Mouse (Mus musculus) adrenal gland (tissue): ENCODE measurements around the gene Ptprg.
"Not testable (repeated sequence)": the region's sequence is repeated elsewhere in the genome, so short reads cannot be mapped to it uniquely, and the experiment has no call there.

Experiments used
- intact Hi-C: fragments of 180-260 bp; cut with DNase I; formaldehyde crosslinking; loops from one replicate; pipeline ENCODE4 v1.15.1; 2025

Gene Ptprg

DNA sequence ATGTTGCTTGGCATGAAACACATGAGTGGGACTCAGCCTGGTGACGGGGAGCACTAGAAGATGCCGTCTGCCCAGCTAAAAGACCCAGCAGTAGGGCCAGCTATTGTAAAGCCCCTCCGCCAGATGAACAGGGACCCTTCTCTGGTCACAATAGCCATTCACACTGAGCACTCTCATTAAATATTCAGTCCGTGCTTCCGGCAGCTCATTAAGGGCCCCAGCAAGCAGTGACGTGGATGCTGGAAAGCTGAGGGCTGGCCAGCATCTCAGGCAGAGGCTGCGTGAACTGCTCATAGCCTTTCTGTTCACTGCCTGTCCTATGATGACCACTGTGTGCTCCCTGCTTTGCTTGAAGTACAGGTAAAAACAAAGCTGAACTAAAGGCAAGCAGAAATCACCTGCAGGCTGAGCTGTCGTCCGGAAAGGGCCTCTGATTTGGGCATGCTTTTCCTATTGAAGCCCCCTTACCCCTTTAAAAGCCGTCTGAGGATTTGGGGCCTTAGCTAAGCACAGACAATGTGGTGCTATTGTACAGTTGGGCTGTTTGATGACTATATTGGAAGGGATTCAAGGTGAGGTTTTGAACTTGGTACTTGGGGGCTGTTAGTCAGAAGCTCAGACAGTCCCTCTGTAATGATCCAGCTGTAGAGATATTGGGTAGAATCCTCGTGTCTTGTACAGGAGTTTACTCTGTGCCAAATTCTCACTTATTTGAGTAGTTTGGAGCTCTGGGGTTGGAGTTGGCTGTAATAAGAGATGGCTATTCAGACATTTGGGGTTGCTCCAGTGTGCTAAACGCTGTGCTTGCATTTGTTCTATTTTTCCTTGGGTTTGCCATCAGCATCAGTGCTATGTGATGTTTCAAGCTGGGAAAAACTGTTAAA is 636.6 kb downstream of the Ptprg start:
- intact Hi-C loops, result no loop called here

DNA sequence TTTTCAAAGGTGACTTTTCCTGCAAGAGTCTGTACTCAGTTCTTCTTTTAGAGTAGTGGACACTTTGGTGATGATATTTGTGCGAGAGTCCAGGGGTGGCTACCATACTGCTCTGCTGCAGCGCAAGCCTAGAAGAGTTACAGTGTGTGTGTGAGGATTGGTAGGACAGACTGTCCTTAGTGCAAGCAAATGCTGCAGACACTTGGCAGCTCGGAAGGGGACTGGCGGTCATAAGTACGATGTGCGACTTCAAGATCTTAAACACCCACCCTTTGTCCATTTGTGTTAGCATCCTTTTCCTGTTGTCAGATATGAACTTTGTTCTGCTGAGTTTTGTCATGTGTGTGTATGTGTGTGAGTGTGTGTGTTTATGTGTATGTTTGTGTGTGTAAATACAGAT is 637.7 kb downstream of the Ptprg start:
- intact Hi-C loops, result no loop called here

DNA sequence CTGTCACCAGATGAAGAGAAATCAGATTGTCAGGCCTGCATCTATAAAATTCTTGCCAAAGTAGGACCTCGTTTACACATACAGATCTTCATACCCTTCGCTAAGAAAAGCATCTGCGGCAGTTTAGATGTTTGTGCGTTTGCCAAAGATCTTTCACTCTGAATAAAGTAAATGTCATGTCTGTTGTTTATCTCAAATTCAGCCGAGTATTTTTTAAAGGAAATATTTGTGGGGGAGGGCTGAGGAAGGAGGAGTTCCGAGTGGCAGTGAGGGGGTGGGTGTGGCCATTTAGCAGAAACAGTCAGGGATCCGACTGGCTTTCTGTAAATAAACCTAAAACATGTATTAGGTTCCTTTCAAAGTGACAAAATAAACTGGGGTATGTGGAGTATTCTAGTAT is 645.4 kb downstream of the Ptprg start:
- intact Hi-C loops, result no loop called here

DNA sequence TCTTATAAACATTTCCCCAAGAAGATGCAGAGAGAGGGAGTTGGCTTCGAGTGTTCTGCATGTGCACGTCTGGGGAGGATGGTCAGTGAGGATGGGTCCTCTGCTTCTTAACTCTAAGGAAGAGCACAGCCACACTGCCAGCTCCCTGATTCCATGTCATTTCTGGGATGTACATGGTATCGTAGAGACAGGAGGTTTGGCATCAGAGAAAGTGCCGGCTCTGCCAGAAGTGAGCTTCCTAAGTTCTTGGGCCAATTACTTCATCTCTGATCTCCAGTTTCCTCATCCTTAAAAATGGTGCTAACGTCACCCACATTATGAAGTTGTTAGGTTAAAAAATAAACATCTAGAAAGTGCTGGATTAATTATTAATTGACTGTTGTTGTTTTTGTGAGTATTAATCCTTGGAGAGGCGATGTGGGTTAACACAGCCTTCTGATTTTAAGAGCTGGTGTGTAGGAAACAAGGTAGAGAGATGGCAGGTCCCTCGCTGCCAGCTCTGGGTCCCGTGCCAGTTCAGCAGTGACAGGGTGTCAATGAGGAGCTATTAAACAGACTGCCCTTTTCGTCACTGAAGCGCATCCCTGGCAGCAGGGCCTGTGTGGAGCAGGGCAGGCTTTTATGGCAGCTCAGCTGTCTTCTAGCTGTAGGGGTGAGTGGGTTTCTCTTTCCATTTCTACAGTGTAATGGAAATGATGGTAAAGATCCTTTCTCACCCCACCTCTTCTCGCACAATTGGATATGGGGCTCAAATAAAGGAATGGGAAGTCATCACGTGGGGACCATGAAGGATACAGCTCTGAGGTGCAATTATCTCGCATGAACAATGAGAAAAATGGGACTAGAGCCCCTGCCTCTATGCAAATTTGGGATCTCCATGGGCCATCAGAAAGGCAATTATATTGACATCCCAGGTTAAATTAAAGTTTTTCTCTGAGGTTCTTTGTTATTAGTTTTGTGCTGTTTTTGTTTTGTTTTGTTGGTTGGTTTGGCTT is 646.9 kb downstream of the Ptprg start:
- intact Hi-C loops, result no loop called here

DNA sequence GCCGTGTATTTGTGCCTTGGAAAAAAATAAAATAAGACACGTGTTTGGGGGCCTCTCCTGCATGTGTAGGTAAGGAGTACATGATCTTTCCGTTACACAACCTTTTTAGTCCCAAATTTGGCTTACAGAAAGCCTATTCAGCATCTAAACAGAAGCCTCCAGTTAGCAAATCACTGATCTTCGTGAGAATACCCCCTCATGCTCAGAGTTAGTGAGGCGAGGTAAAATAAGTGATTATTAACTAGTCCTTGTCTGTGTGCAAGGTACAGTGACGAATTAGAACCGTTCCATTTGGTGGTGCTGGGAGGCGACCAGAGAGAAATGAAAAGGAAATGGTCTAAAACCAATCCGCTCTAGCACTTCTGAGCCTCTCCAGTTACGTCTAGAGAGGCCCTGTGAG is 648.9 kb downstream of the Ptprg start:
- intact Hi-C loops, result no loop called here

DNA sequence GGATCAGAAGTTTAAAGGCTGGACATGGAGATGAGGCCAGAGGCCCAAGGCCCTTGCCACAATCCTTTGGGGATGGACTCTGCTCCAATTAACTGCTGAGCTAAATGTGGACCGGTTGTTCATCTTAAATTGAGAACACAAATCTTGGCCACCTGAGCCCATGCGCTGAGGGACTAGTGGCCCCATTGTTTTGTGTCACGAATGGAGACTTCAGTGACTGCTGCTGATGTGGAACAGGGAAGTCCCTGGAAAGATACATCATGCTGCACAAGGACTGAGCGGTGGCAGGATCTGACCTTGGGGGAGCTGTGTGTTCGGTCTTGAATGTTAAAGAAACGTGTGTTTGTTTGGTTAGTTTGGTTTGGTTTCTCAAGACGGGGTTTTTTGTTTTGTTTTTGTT is 649.7 kb downstream of the Ptprg start:
- intact Hi-C loops, result no loop called here

DNA sequence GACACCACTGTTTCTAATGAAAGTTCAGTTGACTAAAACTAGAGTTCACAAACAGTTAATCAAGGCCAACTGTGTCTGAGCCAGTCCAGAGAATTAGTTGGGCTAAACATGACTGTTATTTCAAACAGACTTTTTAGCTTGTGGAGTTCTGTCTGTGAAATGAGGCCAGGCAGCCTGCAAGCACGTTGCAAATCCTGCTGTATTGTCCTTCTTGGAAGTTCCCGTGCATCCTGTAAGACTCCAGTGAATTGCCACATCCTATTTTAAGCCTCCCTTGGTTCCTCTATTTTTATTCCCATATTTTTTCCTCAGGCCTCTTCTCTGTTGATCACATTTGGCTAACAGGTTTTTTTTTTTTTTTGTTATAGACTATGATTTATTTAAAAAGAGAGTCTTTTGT is 652.8 kb downstream of the Ptprg start:
- intact Hi-C loops, result loop anchor here (5.0 kb wide), 1 partner anchor 96 kb away; no protein-coding TSS in a partner anchor

DNA sequence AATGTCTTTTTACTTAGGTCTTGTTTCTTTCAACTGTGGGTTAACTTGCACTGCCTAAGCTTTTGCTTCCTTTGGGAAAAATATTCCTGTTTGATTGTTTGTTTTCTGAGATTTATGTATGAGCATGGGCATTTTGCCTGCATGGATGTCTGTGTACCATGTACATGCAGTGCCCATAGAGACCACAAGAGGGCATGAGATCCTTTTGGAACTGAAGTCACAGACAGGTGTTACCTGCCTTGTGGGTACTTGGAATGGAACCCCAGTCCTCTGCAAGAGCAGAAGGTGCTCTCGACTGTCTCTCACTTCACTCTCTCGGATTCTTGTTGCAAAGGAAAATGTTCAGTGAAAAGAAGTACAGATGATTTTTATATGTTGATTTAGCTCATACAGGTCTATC is 655.2 kb downstream of the Ptprg start:
- intact Hi-C loops, result loop anchor here (5.0 kb wide), 1 partner anchor 94 kb away; no protein-coding TSS in a partner anchor

DNA sequence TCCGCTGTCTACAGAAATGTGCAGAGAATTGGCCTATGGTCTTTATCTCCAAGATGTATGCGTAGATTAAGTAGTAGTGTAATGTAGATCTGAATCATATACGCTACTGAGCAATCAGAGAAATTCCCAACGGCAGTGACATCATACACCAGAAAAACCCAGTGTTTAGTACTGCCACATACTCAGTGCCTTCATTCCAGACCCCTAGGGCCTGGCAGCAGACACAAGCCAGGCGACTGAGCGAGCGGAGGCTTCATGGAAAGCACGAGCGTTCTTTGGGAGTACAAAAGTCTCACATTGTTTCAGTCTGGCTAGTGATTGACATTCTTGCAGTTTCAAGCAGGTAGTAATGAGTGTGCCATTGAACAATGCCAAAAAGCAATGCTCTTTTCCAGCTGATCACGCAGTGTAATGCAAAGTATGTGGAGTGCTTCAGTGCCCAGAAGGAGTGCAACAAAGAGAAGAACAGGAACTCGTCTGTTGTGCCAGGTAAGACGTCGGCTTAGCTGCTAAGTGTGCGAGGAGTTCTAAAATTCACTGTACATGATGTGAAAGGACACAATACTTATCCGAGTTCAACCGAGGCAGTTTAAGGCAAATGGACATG is 665.3 kb downstream of the Ptprg start:
- intact Hi-C loops, result no loop called here

DNA sequence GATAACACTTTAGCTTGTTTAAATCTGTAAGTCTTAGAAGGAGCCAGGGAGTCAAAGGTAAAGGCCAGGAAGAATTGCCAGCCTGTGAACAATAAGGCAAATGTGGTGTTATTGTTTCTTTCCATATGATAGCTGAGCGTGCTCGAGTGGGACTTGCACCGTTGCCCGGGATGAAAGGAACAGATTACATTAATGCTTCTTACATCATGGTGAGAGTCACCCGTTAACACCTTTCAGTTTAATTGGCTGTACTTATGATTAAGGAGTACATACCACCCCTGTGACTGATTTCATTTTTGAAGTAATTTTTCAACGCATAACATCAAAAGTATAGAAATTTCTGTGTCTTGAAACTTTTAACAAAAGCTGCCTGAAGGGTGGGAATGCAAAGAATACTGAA is 666.5 kb downstream of the Ptprg start:
- intact Hi-C loops, result no loop called here

DNA sequence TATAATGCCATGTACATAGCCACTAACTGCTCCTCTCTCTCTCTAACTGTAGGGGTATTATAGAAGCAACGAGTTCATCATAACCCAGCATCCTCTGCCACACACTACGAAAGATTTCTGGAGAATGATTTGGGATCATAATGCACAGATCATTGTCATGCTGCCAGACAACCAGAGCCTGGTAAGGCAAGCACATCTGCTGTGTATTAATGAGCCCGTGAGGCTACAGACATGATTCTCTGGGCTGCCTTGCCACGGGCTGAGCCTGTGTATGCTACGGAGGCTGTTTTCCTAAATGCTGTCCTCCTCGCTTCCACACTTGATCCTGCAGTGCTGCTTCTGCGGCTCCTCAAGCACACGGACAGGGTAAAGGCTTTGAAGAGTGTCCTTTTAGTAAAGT is 667.2 kb downstream of the Ptprg start:
- intact Hi-C loops, result no loop called here

DNA sequence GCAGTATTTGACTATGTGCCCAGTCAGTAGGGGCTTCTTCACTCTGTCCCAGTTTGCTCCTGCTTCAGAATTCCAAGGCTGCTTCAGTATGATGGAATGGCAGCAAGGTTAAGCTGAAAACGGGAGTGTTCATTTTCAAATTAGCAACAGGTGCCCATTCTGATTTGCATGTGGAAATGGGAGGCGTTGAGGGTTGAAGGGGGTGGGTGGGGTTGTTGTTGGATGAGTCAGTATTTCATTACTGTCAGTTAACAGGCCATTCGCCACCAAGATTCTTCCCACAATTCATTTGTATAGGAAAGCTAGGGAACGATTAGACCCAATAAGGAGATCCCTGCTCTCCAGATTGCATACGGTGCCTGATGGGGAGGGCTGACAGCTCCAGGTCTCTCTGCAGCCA is 668.2 kb downstream of the Ptprg start:
- intact Hi-C loops, result no loop called here

DNA sequence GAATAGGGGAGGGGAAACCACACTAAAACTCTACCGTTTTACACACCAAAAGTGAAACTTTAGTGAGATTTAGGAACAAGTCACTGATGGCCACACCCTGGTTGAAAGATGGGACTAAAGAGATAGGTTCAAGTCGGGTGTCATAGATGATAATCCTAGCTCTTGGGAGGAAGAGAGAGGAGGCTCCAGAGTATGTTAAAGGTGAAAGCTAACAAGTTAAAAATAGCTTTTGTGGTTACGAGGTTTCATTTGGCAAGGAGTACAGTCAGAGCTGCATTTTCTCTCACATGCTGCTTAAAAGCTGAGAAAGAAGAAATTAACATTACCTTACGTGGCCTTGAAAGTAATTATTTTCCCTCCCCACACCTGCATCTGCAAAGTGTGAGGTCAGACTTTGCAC is 690.4 kb downstream of the Ptprg start:
- intact Hi-C loops, result loop anchor here (5.0 kb wide), 1 partner anchor 34 kb away; no protein-coding TSS in a partner anchor

DNA sequence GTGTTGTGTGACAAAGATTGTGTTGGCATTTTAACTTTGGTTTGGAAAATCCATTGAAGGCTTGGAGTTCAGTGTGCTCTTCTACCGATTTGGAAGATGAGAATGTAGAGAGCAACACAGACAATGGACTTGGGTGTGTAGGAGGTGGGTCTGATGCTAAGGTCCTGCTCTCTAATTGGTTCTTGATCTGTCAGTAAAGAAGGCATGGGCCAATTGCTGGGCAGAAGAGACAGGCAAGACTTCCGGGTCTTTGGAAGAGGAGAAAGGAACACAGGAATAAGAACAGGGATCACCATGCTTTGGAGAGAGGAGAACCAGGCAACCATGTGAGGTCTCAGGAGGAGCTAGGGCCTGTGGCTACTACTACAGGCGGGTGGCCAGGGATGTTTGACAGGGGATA is 722.7 kb downstream of the Ptprg start:
- intact Hi-C loops, result loop anchor here (5.0 kb wide), 1 partner anchor 34 kb away; no protein-coding TSS in a partner anchor

DNA sequence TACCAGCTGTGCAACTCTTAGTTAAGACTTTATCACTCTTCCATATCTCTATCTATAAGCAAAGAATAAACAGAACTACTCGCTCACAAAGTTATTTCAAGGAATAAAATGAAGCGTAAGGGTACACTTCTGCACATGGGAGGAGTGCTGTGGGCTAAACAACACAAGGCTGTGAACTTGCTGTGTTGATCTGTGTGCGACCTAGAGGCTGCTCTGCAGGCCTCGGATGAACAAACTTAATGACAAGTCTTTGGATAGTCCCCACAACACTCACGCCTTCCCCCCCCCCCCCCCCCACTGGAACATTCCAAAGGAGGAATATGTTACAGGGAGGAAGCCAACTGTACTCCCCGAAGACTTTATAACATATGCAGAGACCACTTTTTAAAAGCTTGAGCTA is 730.3 kb downstream of the Ptprg start, which contains the start of gene Gm49355:
Gm49355 (plus strand) TSS at position 336 of the 400 bp plus-strand sequence.
- intact Hi-C loops, result no loop called here

DNA sequence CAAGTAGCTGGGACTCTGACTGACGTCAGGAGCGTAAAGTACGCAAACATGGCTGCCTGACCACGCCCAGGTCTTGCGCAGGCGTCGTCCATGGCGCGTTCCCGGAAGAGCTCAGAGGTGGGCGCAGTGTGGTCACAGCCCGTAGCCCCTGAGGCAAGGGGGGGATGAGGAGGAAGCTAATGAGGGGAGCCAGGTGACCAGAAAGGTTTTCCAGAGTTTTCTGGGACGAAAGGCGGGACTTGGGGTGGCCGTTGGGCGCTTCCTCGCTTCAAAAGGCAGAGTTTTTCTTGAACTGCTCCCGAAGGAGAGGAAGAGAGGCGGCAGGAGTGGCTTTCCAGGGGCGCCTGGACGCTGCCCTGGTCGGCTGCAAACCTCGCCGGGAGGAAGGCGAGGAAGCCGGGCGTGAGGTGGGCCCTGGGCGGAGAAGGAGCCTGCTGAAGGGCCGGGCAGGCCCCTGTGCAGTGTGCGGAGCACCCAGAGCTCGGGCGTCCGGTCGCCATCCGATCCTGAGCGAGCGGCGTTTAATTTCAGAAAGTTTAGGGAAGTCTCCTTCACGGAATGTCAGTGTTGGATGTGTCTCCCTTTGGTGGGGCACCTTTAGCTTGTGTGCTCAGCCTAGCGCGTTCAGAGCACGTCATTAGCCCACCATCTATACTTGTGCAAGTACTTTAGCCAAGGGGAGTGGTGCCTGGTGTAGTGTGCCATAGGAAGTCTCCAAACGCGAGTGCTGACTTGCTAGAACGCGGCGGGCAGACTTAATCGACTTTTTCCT is 731.0 kb downstream of the Ptprg start, which contains the start of gene 3830406C13Rik:
3830406C13Rik (plus strand) TSS at position 33 of the 772 bp plus-strand sequence.
- intact Hi-C loops, result no loop called here

DNA sequence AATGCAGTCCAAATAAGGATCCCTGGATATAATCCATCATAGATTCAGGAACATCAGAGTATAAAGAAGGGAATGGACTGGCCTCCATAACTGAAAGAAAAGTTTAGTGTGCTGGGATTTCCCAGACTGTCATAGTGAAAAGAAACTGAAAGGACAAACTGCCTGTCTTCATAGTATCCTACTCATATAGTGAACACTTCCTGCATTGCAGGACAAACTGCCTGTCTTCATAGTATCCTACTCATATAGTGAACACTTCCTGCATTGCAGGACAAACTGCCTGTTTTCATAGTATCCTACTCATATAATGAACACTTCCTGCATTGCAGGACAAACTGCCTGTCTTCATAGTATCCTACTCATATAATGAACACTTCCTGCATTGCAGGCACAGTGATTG is 736.4 kb downstream of the Ptprg start:
- intact Hi-C loops, result not testable (repeated sequence)
